Mouse (Mus musculus) c-Kit-positive CD71-negative TER-119-negative erythroid progenitor cells, embryonic 14.5 days (primary cell): ENCODE data around the gene Gm3476.
"Not testable (repeated sequence)": the region's sequence is repeated elsewhere in the genome, so short reads cannot be mapped to it uniquely, and the experiment has no call there.

ENCODE experiments used
- DNase-seq: peaks from one replicate; pipeline ENCODE4 v3.0.0-alpha.2; 2013; ENCODE audit warnings: low read depth

Gm3476 gene

DNA sequence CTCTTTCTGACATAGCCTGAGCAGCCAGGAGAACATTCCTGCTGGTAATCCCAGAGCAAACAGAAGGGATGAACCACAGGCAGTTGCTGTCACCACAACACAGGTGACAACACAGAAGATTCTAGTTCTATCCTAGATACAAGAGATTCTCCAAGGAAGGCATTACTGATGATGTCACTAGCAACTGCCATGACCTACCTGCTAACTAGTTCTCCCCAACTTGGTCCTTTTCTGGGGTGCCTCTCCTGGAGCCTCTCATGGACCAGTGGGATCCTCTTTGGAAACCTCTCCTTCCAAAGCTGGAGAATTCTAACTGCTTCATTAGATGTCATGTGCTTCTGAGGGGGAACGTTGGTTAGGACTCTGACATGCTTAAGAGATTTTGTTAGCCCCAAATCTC lies at the start of gene Gm3476:
TSS of gene Gm3476 (minus strand) at position 101 of the 400 bp plus-strand sequence.
- not testable (repeated sequence) for DNase-seq

DNA sequence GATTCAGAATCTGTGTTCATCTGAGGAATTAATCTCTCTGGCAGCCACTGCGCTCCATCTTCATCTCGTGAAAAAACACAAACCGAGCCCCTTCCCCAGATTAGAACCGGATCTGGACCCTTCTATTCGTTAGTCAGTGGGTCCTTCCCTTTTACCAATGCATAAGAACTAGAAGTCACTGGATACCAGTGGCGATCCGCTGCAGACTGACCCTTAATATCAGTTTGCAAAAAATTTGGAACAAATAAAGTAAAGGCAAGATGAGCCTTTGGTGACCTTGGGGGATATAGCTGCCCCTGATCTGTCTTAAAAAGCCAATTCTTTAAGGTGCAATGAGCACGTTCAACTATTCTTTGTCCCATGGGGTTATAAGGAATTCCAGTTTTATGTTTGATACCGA lies 37.9 kb upstream of the Gm3476 start:
- DNase-seq, result not testable (repeated sequence)

DNA sequence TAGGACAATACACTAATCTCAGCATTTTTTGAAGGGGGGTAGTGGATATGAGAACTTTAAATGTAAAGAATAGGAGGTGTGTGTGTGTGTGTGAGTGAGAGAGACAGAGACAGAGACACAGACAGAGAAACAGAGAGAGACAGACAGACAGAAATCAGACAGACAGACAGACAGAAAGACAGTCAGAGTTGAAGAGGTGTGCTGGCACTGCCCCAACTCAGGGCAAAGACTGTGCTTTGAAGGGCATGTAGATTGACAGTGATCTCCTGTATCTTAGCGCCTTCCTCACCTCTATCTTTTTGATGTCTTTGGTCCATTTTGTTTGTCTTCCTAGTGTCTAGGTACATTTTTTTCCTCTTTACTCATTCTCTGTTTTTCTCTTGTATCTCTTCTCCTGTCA lies 35.5 kb upstream of the Gm3476 start:
- not testable (repeated sequence) for DNase-seq

DNA sequence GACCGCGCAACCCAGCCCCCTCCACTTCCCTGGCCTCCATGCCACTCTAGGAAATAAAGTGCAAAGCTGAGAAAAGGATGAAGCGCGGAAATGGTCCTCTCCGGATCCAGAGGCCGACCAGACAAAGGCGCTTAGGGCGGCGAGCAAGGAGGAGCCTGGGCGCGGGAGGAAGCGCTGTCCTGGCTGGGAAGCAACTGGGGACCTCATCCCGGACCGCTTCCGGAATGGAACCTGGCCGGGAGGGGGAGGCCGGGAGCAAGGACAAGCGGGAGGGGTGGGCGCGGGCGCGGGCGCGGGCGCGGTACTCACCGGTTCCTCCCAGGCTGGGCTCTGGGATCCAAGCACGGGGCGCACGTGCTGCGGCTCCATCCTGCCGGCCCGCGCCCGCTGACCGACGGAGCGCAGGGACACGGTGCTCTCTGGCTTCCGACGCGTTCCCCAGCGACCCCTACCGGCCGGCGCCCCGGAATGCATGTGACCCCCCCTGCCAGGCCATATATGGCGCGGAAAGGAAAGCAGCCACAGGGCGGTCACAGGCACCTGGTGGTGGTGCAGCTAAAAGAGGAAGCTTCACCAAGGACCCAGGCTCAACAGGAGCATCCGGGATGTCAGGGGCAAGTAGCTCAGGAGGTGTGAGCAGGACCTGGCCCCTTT lies 17.2 kb downstream of the Gm3476 start, which contains the start of gene Gm3468:
TSS of gene Gm3468 (minus strand) at position 394 of the 654 bp plus-strand sequence.
- DNase-seq, result not testable (repeated sequence)

DNA sequence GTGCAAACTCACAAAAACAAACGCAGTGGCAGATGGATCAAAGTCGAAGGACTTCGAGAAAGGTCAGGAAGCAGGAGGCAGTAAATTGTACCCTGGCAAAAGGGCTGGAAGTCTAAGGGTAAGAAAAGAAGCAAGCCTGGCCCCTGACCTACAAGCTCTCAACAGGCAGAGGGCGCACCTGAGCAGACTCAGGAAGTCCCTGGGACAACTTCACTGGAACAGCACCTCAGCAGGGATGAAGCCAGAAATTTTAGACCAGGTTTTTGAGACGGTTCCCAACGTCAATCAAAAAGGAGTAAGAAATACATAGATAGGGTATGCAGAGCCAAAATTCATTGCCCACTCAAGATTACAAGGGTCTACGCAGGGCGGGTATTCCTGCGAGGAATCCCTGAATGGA lies 18.1 kb downstream of the Gm3476 start:
- not testable (repeated sequence) for DNase-seq

DNA sequence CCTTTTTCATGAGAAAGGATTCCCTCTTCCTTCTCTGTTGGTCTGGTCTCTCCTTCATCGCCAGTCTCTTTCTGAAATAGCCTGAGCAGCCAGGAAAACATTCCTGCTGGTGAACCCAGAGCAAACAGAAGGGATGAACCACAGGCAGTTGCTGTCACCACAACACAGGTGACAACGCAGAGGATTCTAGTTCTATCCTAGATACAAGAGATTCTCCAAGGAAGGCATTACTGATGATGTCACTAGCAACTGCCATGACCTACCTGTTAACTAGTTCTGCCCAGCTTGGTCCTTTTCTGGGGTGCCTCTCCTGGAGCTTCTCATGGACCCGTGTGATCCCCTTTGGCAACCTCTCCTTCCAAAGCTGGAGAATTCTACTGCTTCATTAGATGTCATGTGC lies 31.8 kb downstream of the Gm3476 start, which contains the start of gene Gm8206:
TSS of gene Gm8206 (minus strand) at position 101 of the 400 bp plus-strand sequence.
- not testable (repeated sequence) for DNase-seq

DNA sequence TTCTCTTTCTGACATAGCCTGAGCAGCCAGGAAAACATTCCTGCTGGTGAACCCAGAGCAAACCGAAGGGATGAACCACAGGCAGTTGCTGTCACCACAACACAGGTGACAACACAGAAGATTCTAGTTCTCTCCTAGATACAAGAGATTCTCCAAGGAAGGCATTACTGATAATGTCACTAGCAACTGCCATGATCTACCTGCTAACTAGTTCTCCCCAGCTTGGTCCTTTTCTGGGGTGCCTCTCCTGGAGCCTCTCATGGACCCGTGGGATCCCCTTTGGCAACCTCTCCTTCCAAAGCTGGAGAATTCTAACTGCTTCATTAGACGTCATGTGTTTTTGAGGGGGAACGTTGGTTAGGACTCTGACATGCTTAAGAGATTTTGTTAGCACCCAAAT lies 67.4 kb downstream of the Gm3476 start, which contains the start of gene Gm6337:
TSS of gene Gm6337 (minus strand) at position 101 of the 400 bp plus-strand sequence.
- not testable (repeated sequence) for DNase-seq
